Mouse (Mus musculus) hindbrain, embryonic 13.5 days (tissue): ENCODE results near the gene Tbrg4. TPM values are rescaled to one million over a fixed set of nuclear protein-coding genes. Genes with fewer than 3 reads are reported as not detected.

Experiments used
- ATAC-seq: fragments of 200-750 bp; cut with Nextera tagmentation; 2 replicates; pipeline ENCODE4 v1.8.0; 2017; ENCODE audit warnings: moderate TSS enrichment; ENCODE audit not compliant: low FRiP score
- H3K27ac ChIP-seq: fragments of 300-500 bp; sonication (generic); 2 replicates; pipeline ENCODE4 v1.5.1; 2015; ENCODE audit warnings: inconsistent platforms, mild to moderate bottlenecking, moderate library complexity
- H3K27me3 ChIP-seq: fragments of 300-500 bp; sonication (generic); 2 replicates; pipeline ENCODE4 v1.6.1; 2015; ENCODE audit warnings: mild to moderate bottlenecking, inconsistent platforms
- H3K36me3 ChIP-seq: fragments of 300-500 bp; sonication (generic); 2 replicates; pipeline ENCODE4 v1.6.1; 2015; ENCODE audit warnings: mild to moderate bottlenecking, inconsistent platforms
- H3K4me1 ChIP-seq: fragments of 300-500 bp; sonication (generic); replicated peaks from 2 replicates; pipeline ENCODE4 v1.6.1; 2015; ENCODE audit warnings: inconsistent platforms
- H3K4me2 ChIP-seq: fragments of 300-500 bp; sonication (generic); 2 replicates; pipeline ENCODE4 v1.6.1; 2015; ENCODE audit warnings: inconsistent platforms, mild to moderate bottlenecking, moderate library complexity
- H3K4me3 ChIP-seq: fragments of 300-500 bp; sonication (generic); 2 replicates; pipeline ENCODE4 v1.5.1; 2015; ENCODE audit warnings: mild to moderate bottlenecking, inconsistent platforms
- H3K9ac ChIP-seq: fragments of 300-500 bp; sonication (generic); 2 replicates; pipeline ENCODE4 v1.6.1; 2015; ENCODE audit warnings: mild to moderate bottlenecking, inconsistent platforms
- H3K9me3 ChIP-seq: fragments of 300-500 bp; sonication (generic); 2 replicates; pipeline ENCODE4 v1.6.1; 2016; ENCODE audit warnings: inconsistent platforms
- WGBS: fragments of 180-500 bp; shearing (Covaris S2); methylation state at CpG from one replicate; pipeline ENCODE4 v1.1.7; 2015; 5-methylcytosine and 5-hydroxymethylcytosine counted together
- polyA plus RNA-seq: library from polyadenylated mRNA; unstranded; fragments of >200 nt; fragmentation: Nextera tagmentation; extraction: Ambion mirVana; gene quantifications from 2 replicates; pipeline ENCODE4 v1.2.1, GENCODE M21; 2015

The Tbrg4 gene
- polyA plus RNA-seq, 1 experiment from 2014 or later: 29.2 TPM

DNA sequence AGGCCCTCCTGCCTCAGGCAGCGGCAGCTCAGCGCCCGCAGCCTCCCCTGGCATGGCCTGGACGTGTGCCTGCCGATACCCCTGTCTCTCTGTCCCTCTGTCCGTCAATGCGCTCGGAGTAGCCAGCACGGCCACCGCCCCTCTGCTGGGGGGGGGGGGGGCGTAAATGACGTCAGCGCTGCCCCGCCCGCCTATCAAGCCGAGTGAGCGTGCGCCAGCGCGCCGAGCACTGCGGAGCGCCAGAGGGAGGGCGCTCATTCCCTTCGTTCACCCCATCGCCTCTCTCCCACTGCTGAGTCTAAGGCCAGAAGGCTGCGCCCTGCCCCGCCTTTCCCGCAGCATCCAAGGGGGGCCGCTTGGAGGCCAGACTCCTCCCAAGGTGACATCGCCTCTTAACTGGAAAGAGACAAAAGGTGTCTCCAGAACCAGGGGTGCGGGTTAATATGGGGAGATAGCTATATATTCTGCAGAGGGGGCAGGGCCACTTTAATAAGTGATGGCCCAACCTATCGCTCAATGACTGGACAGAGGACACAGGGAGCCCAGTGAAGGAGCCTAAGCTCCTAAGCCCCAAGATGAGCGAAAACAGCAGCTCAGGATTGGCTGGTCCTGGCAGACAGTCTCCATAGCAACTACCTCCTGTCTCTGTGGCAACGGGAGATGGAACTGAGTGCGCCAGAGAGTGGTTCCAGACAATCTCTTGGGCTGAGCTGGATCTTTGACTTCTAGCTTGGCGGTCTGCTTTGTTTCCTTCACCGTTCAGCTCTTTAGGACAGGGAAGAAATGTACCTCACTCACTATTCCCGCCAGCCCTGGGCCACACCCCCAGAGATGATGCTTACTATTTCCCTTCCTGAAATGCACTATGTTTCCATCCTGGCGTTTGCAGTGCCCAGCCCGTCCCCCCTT, 20.1 kb downstream of the Tbrg4 start, which contains the start of gene Nacad:
TSS of gene Nacad (minus strand) at position 563 of the 909 bp plus-strand sequence.
- Histone ChIP-seq H3K27me3 (no peaks in the 10 kb centered on the region), H3K9ac (peak within 1 kb of the TSS; percentile 95), H3K4me3 (peak within 1 kb of the TSS; percentile 75), H3K27ac (peak within 1 kb of the TSS; percentile 99), H3K4me1 (peaks cover 55% of the 10 kb centered on the region), H3K9me3 (no peaks in the 10 kb centered on the region), H3K36me3 (peaks cover 30% of the 10 kb centered on the region), H3K4me2 (peak within 1 kb of the TSS; percentile 98)
- peak; percentile 93 for ATAC-seq
- WGBS: 2% methylated on average over 34 of the region's 41 CpGs

DNA sequence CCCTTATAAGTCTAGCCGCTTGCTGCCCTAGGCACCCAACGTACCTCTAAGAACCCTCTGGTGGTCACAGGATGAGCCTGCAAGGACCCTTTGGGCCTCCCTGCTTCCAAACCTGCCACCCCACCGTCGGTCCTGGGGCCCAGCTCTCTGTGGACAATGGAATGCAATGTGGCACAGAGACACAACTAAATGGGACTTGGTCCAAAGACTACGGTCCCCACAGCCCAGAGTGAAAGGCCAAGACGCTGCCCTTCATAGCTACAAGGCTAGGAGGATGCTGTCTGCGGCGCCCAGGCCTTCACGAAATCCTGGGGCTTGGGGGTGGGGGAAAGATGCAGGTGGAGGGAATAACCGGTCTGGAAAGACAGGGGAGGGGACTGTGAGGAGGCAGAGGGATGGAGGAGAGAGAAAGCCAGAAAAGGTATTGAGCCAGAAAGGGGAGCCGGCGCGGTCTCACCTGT, 20.8 kb downstream of the Tbrg4 start:
- Histone ChIP-seq H3K4me3 (peak overlapping the region; percentile 75), H3K4me1 (peaks cover 62% of the 10 kb centered on the region), H3K9me3 (no peaks in the 10 kb centered on the region), H3K36me3 (peaks cover 32% of the 10 kb centered on the region), H3K9ac (peak overlapping the region; percentile 95), H3K27me3 (no peaks in the 10 kb centered on the region), H3K27ac (peak overlapping the region; percentile 99), H3K4me2 (peak overlapping the region; percentile 98)
- 9% methylated on average over 13 of the region's 13 CpGs for WGBS
- ATAC-seq: no peak

GRCm38 (mm10) chr11:6604604-6604936, 21.3 kb downstream of the Tbrg4 start:
- H3K4me3 ChIP-seq: peak overlapping the region; percentile 75
- no peaks in the 10 kb centered on the region for H3K27me3 ChIP-seq
- H3K4me1 ChIP-seq: peaks cover 67% of the 10 kb centered on the region
- peaks cover 35% of the 10 kb centered on the region for H3K36me3 ChIP-seq
- H3K9me3 ChIP-seq: no peaks in the 10 kb centered on the region
- no peak for ATAC-seq
- H3K9ac ChIP-seq: peak overlapping the region; percentile 95
- H3K27ac ChIP-seq: peak overlapping the region; percentile 99
- peak overlapping the region; percentile 98 for H3K4me2 ChIP-seq

DNA sequence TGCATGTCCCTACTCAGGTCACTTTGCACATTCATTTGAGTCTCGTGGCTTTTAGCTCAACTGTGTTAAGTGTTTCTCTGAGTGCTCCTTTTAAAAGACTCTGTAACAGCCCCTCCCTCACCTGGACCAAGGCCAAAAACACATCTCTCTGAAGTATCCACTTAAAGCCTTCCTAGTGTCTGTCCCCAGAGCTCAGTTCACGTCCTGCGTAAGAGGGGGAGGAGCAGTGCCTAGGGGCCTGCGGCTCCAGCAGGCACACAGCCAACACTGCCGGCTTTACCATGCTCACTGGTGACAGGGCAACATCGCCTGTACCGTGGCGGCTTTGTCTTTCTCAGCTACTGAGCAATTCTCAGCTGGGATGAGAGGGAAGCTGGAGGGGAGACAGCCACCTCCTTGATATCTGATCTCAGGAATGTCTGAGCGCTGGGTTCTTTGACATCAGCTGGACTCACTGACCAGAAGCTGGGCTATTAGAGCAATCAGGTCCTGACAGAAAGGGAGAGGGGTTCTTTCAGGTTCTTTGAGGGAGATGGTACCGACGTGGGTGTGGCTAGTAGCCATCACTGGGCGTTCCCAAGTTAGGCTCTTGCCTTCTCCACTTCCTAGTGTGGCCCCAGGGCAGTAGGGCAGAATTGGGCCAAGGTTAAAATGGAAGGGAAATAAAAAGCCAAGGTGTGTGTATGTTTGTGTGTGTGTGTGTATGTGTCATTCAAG, 21.8 kb downstream of the Tbrg4 start:
- peak; percentile 22 for ATAC-seq
- H3K27ac ChIP-seq: peak overlapping the region; percentile 99
- H3K4me1 ChIP-seq: peaks cover 72% of the 10 kb centered on the region
- peak overlapping the region; percentile 95 for H3K9ac ChIP-seq
- whole genome bisulfite sequencing: 15% methylated on average over 12 of the region's 12 CpGs
- H3K4me2 ChIP-seq: peak overlapping the region; percentile 98
- H3K27me3 ChIP-seq: no peaks in the 10 kb centered on the region
- H3K36me3 ChIP-seq: peaks cover 35% of the 10 kb centered on the region
- H3K4me3 ChIP-seq: peak overlapping the region; percentile 75
- no peaks in the 10 kb centered on the region for H3K9me3 ChIP-seq

GRCm38 (mm10) chr11:6603224-6603623, 22.6 kb downstream of the Tbrg4 start:
- WGBS: 84% methylated on average over 9 of the region's 9 CpGs
- Histone ChIP-seq H3K9ac (peak overlapping the region; percentile 95), H3K27ac (peak overlapping the region; percentile 99), H3K4me1 (peaks cover 81% of the 10 kb centered on the region), H3K4me2 (peak overlapping the region; percentile 98), H3K9me3 (no peaks in the 10 kb centered on the region), H3K4me3 (peak overlapping the region; percentile 75), H3K36me3 (peaks cover 38% of the 10 kb centered on the region), H3K27me3 (no peaks in the 10 kb centered on the region)
- no peak for ATAC-seq

DNA sequence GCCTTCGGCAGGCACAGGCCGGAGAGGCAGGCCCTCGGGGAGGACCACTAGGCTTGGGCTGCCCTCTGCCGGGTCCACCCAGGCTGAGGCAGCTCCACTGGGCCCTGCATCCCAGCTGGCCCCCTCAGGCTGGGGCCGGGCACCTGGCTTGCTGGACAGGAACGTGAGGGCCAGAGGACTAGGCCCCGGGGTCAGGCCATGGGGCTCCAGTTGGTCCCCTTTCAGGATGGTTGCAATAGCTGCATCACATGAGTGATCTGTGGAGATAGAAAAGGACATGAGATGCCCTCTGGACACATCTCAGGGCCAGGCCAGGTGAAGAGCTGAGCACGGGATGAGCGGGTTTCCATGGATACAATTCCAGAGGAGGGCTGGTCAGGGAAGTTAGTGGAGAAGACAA, 23.2 kb downstream of the Tbrg4 start:
- Histone ChIP-seq H3K9ac (peak overlapping the region; percentile 95), H3K9me3 (no peaks in the 10 kb centered on the region)

GRCm38 (mm10) chr11:6601649-6602480, 24.0 kb downstream of the Tbrg4 start:
- Histone ChIP-seq H3K27me3 (no peaks in the 10 kb centered on the region), H3K4me1 (peaks cover 82% of the 10 kb centered on the region), H3K27ac (peak overlapping the region; percentile 99), H3K9me3 (no peaks in the 10 kb centered on the region), H3K9ac (0 out of 2 replicates have a peak overlapping the region, but pooled peaks have one; percentile 95), H3K4me2 (no peak overlapping the region), H3K36me3 (peaks cover 52% of the 10 kb centered on the region), H3K4me3 (peak overlapping the region; percentile 75; the same call in 1 of the 2 replicates)
- ATAC-seq: no peak
- WGBS: 81% methylated on average over 20 of the region's 20 CpGs

More for the DNA sequence above, 23.2 kb downstream of the Tbrg4 start:
- ATAC-seq: no peak
- Histone ChIP-seq H3K4me2 (peak overlapping the region; percentile 98), H3K27ac (peak overlapping the region; percentile 99), H3K4me1 (peaks cover 86% of the 10 kb centered on the region), H3K4me3 (peak overlapping the region; percentile 75), H3K27me3 (no peaks in the 10 kb centered on the region), H3K36me3 (peaks cover 44% of the 10 kb centered on the region)
- 90% methylated on average over 9 of the region's 9 CpGs for WGBS

- WGBS: 86% methylated on average over 8 of the region's 8 CpGs
- Histone ChIP-seq H3K9me3 (no peaks in the 10 kb centered on the region), H3K27ac (peak overlapping the region; percentile 89), H3K4me2 (no peak overlapping the region), H3K9ac (no peak overlapping the region), H3K27me3 (no peaks in the 10 kb centered on the region), H3K4me3 (no peak overlapping the region), H3K4me1 (peaks cover 74% of the 10 kb centered on the region), H3K36me3 (peaks cover 67% of the 10 kb centered on the region)
- no peak for ATAC-seq
These were observed 25.5 kb downstream of the Tbrg4 start for GRCm38 (mm10) chr11:6600284-6600944.

GRCm38 (mm10) chr11:6599831-6600230, 26.0 kb downstream of the Tbrg4 start:
- peak overlapping the region; percentile 58 for H3K4me2 ChIP-seq
- peaks cover 72% of the 10 kb centered on the region for H3K36me3 ChIP-seq
- peak overlapping the region; percentile 89 for H3K27ac ChIP-seq
- H3K4me3 ChIP-seq: no peak overlapping the region
- no peaks in the 10 kb centered on the region for H3K9me3 ChIP-seq
- 77% methylated on average over 6 of the region's 6 CpGs for WGBS
- no peak for ATAC-seq
- peaks cover 74% of the 10 kb centered on the region for H3K4me1 ChIP-seq
- no peaks in the 10 kb centered on the region for H3K27me3 ChIP-seq
- H3K9ac ChIP-seq: peak overlapping the region; percentile 73

DNA sequence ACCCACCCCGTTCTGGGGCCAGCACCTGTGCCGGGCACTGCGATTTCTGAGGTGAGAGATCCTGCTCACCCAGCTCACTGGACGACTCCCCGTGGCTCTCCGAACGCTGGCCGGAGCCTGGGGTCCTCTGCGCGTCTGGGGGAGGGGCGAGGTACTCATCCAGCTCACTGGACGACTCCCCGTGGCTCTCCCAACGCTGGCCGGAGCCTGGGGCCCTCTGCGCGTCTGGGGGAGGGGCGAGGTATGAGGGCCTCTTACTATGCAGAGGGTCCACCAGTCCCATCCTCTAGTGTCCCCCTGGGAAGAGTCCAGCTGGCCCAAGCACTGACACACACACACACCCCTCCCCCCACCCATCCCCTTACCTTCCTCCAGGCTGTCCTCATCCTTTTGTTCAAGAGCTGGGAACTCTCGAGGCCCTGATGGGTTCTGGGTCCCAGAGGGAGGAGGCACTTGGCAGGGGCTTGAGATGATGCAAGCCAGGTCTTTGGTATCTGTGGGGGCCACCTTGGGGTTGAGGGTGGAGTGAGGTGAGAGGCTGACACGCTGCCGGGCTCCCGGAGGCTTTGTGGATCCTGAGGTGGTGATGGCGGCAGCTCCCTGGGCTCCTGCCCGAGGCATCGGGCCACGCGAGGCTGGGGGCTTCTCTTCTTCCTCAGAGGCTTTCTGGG, 26.7 kb downstream of the Tbrg4 start:
- no peaks in the 10 kb centered on the region for H3K27me3 ChIP-seq
- peak; percentile 30 for ATAC-seq
- H3K4me1 ChIP-seq: peaks cover 69% of the 10 kb centered on the region
- H3K36me3 ChIP-seq: peaks cover 79% of the 10 kb centered on the region
- H3K4me2 ChIP-seq: peak overlapping the region; percentile 58
- peak overlapping the region; percentile 73 for H3K9ac ChIP-seq
- peak overlapping the region; percentile 33 for H3K4me3 ChIP-seq
- peak overlapping the region; percentile 89 for H3K27ac ChIP-seq
- 9% methylated on average over 27 of the region's 27 CpGs for WGBS
- H3K9me3 ChIP-seq: no peaks in the 10 kb centered on the region
